Mouse (Mus musculus) myocyte (in vitro differentiated cells): Measurements from ENCODE around the gene Baz2b. TPM values are rescaled to one million over a fixed set of nuclear protein-coding genes. Genes with fewer than 3 reads are reported as not detected.

Experiments used
- H3K27me3 ChIP-seq: one replicate; pipeline ENCODE4 v1.6.1; 2011; ENCODE audit not compliant: control insufficient read depth, insufficient read depth, insufficient read length
- H3K36me3 ChIP-seq: one replicate; pipeline ENCODE4 v1.6.1; 2011; ENCODE audit not compliant: control insufficient read depth, insufficient read depth
- H3K4me2 ChIP-seq: one replicate; pipeline ENCODE4 v1.6.1; 2011; ENCODE audit warnings: low read depth, control low read depth
- H3K4me3 ChIP-seq: one replicate; pipeline ENCODE4 v1.5.1; 2011; ENCODE audit warnings: mild to moderate bottlenecking, control low read depth, moderate library complexity
- H3K79me2 ChIP-seq: one replicate; pipeline ENCODE4 v1.6.1; 2011; ENCODE audit not compliant: control insufficient read depth, insufficient read depth
- H3ac ChIP-seq: one replicate; pipeline ENCODE4 v1.6.1; 2011; ENCODE audit not compliant: control insufficient read depth, insufficient read length
- CEBPB ChIP-seq: IDR thresholded peaks from 2 replicates; pipeline ENCODE4 v1.6.1; 2011; ENCODE audit warnings: mild to moderate bottlenecking, moderate library complexity; ENCODE audit not compliant: poor library complexity, insufficient read depth, severe bottlenecking
- E2F4 ChIP-seq: IDR thresholded peaks from one replicate; pipeline ENCODE4 v1.6.1; 2011; ENCODE audit warnings: mild to moderate bottlenecking, control low read depth, moderate library complexity; ENCODE audit not compliant: insufficient read depth
- MAX ChIP-seq: IDR thresholded peaks from one replicate; pipeline ENCODE4 v1.6.1; 2011; ENCODE audit warnings: low read depth, mild to moderate bottlenecking, control low read depth
- MYOD1 ChIP-seq, 3 experiments: IDR thresholded peaks; one replicate each; pipeline ENCODE4 v1.6.1; 2011; ENCODE audit warnings: control low read depth in 2 of 3, low read depth in 2 of 3, mild to moderate bottlenecking in 2 of 3, moderate library complexity in 1 of 3; ENCODE audit not compliant: insufficient read length in 2 of 3, control insufficient read depth in 1 of 3
- MYOG ChIP-seq, 3 experiments: IDR thresholded peaks; one replicate each; pipeline ENCODE4 v1.6.1; 2011; ENCODE audit warnings: control low read depth in 2 of 3, low read depth in 2 of 3, mild to moderate bottlenecking in 2 of 3; ENCODE audit not compliant: insufficient read length in 2 of 3, control insufficient read depth in 1 of 3, insufficient read depth in 1 of 3
- POLR2A ChIP-seq: IDR thresholded peaks from one replicate; pipeline ENCODE4 v1.6.1; 2011; ENCODE audit warnings: low read depth, mild to moderate bottlenecking, control low read depth, moderate library complexity; ENCODE audit not compliant: insufficient read length
- POLR2AphosphoS2 ChIP-seq: IDR thresholded peaks from one replicate; pipeline ENCODE4 v1.6.1; 2011; ENCODE audit warnings: low read depth, control low read depth; ENCODE audit not compliant: insufficient read length
- REST ChIP-seq: IDR thresholded peaks from one replicate; pipeline ENCODE4 v1.6.1; 2011; ENCODE audit warnings: mild to moderate bottlenecking, control low read depth, moderate library complexity; ENCODE audit not compliant: insufficient read depth, insufficient read length
- SRF ChIP-seq: IDR thresholded peaks from one replicate; pipeline ENCODE4 v1.6.1; 2011; ENCODE audit warnings: low read depth; ENCODE audit not compliant: control insufficient read depth, insufficient read length
- TCF12 ChIP-seq: IDR thresholded peaks from one replicate; pipeline ENCODE4 v1.6.1; 2011; ENCODE audit warnings: mild to moderate bottlenecking, control low read depth; ENCODE audit not compliant: poor library complexity, insufficient read depth, severe bottlenecking
- TCF3 ChIP-seq: IDR thresholded peaks from one replicate; pipeline ENCODE4 v1.6.1; 2011; ENCODE audit warnings: low read depth, control low read depth; ENCODE audit not compliant: insufficient read length
- USF1 ChIP-seq: IDR thresholded peaks from one replicate; pipeline ENCODE4 v1.6.1; 2011; ENCODE audit warnings: low read depth, mild to moderate bottlenecking, control low read depth, moderate library complexity
- polyA plus RNA-seq: library from polyadenylated mRNA; unstranded; fragments of >200 nt; fragmentation: generic; extraction: Trizol; gene quantifications from one replicate; pipeline ENCODE4 v1.2.1, GENCODE M21; 2012; ENCODE audit warnings: missing spikeins

Gene Baz2b
- polyA plus RNA-seq, 1 experiment, result 11.8 TPM

- Histone ChIP-seq H3K79me2 (peaks cover 9% of the 10 kb centered on the region), H3K36me3 (no peaks in the 10 kb centered on the region)
- TF ChIP-seq REST (no peak), E2F4 (no peak), MYOG (IDR thresholded peaks at IDR 0.05; ENCODE audit: control insufficient read depth in 1 of 3, insufficient read depth in 1 of 3, insufficient read length in 2 of 3, low read depth in 2 of 3) (no peak), POLR2AphosphoS2 (no peak), MAX (no peak), TCF12 (no peak), TCF3 (no peak), MYOD1 (IDR thresholded peaks at IDR 0.05; ENCODE audit: control insufficient read depth in 1 of 3, insufficient read length in 2 of 3, low read depth in 2 of 3) (no peak), USF1 (no peak), SRF (no peak), POLR2A (no peak), CEBPB (no peak)
These were observed 150.3 kb downstream of the Baz2b start for GRCm38 (mm10) chr2:60059300-60059699.

DNA sequence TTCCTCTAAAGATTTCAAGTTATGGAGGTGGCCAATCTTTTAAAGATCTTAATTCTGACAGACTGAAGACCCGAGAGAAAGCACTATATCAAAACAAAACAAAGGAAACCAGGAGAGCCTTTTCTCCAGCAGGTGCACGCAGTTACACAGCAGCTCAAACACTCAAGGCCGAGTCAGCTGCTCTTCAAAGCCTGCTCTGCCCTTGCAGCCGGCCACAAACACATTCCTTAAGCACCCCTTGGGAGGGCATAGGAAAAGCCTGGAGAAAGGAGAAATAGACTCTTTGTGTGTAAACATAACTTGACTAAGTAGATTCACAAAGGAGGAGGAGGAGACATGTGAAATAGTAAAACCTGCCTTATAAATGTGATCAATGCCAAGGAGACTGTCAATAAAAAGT, 153.6 kb downstream of the Baz2b start:
- peak overlapping the region; percentile 40 for H3K4me2 ChIP-seq
- TF ChIP-seq REST (no peak), POLR2A (no peak), MAX (no peak), SRF (no peak), MYOG (IDR thresholded peaks at IDR 0.05; ENCODE audit: control insufficient read depth in 1 of 3, insufficient read depth in 1 of 3, insufficient read length in 2 of 3, low read depth in 2 of 3) (peak; percentile 26 to 80 (median 49)), USF1 (no peak), MYOD1 (IDR thresholded peaks at IDR 0.05; ENCODE audit: control insufficient read depth in 1 of 3, insufficient read length in 2 of 3, low read depth in 2 of 3) (peak in 2 of 3 experiments; percentile 77 to 83), TCF12 (peak; percentile 10), POLR2AphosphoS2 (no peak), E2F4 (no peak), CEBPB (no peak), TCF3 (no peak)
- H3K79me2 ChIP-seq, result peaks cover 19% of the 10 kb centered on the region
- no peaks in the 10 kb centered on the region for H3K27me3 ChIP-seq
- no peaks in the 10 kb centered on the region for H3K36me3 ChIP-seq
- H3K4me3 ChIP-seq, result no peak overlapping the region
- no peak overlapping the region for H3ac ChIP-seq

More at GRCm38 (mm10) chr2:60059300-60059699, 150.3 kb downstream of the Baz2b start:
- no peak overlapping the region for H3K4me3 ChIP-seq
- no peak overlapping the region for H3K4me2 ChIP-seq
- no peak overlapping the region for H3ac ChIP-seq
- H3K27me3 ChIP-seq, result no peaks in the 10 kb centered on the region

DNA sequence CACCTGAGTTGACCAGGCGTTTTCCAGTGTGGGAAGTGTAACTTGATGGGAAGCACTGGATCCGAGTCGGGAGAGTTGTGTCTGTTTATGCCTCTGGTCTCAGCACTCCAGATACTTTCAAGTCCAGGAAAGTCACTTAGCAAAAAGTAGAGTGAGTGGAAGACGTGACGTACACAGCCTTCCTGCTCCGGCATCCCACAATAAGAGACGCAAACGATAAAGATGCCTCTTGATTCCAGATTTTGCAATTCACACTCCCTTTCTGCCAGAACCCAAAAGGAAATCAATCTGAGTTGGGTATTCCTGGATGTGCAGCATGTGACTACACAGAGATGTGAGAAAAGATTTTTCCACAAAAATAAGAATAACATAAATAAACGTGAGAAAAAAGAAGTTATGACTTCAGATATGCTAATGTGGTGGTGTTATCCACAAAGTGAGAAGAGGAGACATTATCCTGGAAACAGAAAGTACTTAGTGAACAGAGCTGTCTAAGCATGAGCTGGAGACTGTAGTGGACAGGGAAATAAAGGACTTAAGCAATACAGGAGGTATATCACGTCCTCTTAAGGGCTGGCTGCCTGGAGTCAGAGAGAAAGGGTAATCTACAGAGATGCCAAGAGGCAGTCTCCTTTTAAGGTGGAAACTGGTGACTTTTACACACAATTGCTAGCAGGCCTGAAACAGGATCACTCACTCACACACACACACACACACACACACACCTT, 154.7 kb downstream of the Baz2b start:
- no peak overlapping the region for H3K4me3 ChIP-seq
- H3ac ChIP-seq, result no peak overlapping the region
- H3K27me3 ChIP-seq, result no peaks in the 10 kb centered on the region
- H3K79me2 ChIP-seq, result peaks cover 19% of the 10 kb centered on the region
- H3K36me3 ChIP-seq, result no peaks in the 10 kb centered on the region
- no peak overlapping the region for H3K4me2 ChIP-seq
- TF ChIP-seq POLR2A (no peak), TCF3 (no peak), POLR2AphosphoS2 (no peak), MAX (no peak), SRF (no peak), MYOD1 (IDR thresholded peaks at IDR 0.05; ENCODE audit: control insufficient read depth in 1 of 3, insufficient read length in 2 of 3, low read depth in 2 of 3) (no peak), TCF12 (no peak), MYOG (IDR thresholded peaks at IDR 0.05; ENCODE audit: control insufficient read depth in 1 of 3, insufficient read depth in 1 of 3, insufficient read length in 2 of 3, low read depth in 2 of 3) (no peak), CEBPB (no peak), E2F4 (no peak), REST (no peak), USF1 (no peak)

DNA sequence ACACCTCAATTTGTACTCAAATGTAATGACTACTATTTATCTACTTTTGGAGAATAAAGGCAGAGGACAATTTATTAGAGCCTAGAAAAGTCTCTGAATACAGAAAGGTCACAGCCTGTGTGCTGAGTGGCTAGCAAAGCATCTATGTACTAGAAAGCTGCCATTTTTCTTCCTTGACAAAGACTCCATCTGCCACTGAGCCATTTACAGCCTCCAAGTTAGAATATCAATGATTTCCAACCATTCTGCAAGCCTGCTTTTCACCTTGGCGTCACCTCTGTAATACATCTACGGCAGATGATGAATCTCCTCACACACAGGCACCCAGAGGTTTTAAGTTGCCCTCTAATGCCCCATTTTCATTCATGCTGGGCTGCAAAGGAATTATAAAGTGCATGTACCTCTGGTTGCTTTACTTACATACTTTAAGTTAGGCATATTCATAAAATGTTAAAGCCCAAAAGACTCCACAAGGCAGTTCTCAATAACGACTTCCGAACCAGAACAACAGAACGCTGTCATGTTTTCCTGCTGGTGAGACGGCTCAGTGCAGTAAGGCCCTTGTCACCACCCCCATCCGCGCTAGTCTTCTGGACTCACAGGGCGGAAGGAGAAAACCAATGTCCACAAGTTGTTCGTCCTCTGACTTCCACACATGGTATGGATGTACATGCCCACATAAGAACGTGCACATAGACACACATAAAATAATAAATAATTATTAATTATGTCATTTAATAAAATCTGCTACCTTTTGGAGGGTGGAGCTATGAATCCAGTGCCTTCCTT, 156.2 kb downstream of the Baz2b start:
- Histone ChIP-seq H3K4me3 (no peak overlapping the region), H3K79me2 (peaks cover 19% of the 10 kb centered on the region), H3K4me2 (no peak overlapping the region), H3ac (no peak overlapping the region), H3K27me3 (no peaks in the 10 kb centered on the region), H3K36me3 (no peaks in the 10 kb centered on the region)
- TF ChIP-seq TCF3 (no peak), REST (no peak), MYOD1 (IDR thresholded peaks at IDR 0.05; ENCODE audit: control insufficient read depth in 1 of 3, insufficient read length in 2 of 3, low read depth in 2 of 3) (no peak), TCF12 (no peak), CEBPB (no peak), MAX (no peak), USF1 (no peak)
